Mouse (Mus musculus) large intestine, adult 2 months (tissue): ENCODE results near the gene Pi4k2a. TPM values are rescaled to one million over a fixed set of nuclear protein-coding genes. Genes with fewer than 3 reads are reported as not detected.

Source experiments
- DNase-seq: peaks from one replicate; pipeline ENCODE4 v3.0.0-alpha.2; 2012; ENCODE audit warnings: low read depth, low spot score
- WGBS: fragments of 180-500 bp; shearing (Covaris S2); methylation state at CpG from one replicate; pipeline ENCODE4 v1.1.7; 2018; 5-methylcytosine and 5-hydroxymethylcytosine counted together
- polyA plus RNA-seq: library from polyadenylated mRNA; depleted of rRNA; stranded (reverse); fragments of >200 nt; gene quantifications from 2 replicates; pipeline ENCODE4 v1.2.3, GENCODE M21; 2012

Pi4k2a gene
- polyA plus RNA-seq, 1 experiment = 34.2 TPM

- peak; percentile 95 for DNase-seq
- WGBS = under 1% methylated on average over 54 of the region's 54 CpGs
Measured at GRCm38 (mm10) chr19:42128787-42129508, 38.7 kb downstream of the Pi4k2a start, which contains the start of gene Avpi1. Gene Avpi1, minus strand, starts transcription at chr19:42129059.

GRCm38 (mm10) chr19:42129509-42130293, 39.4 kb downstream of the Pi4k2a start:
- no peak for DNase-seq

DNA sequence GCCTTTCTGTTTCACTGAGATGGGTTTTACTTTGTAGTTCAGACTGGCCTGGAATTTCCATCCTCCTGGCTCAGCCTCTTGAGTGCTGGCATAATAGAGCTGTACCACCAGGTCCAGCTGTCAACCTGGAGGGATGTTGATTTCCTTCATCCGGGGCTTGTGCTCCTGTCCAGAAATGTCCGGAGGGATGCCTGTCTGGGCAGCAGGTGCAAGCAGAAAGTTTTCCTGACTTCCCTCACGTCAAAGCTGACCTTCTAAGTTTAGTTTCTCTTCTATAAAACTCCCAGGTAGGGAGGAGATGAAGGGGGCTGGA, 40.0 kb downstream of the Pi4k2a start:
- 54% methylated on average over 3 of the region's 3 CpGs for WGBS
- DNase-seq = no peak

More at GRCm38 (mm10) chr19:42129509-42130293, 39.4 kb downstream of the Pi4k2a start:
- WGBS = 49% methylated on average over 14 of the region's 14 CpGs

DNA sequence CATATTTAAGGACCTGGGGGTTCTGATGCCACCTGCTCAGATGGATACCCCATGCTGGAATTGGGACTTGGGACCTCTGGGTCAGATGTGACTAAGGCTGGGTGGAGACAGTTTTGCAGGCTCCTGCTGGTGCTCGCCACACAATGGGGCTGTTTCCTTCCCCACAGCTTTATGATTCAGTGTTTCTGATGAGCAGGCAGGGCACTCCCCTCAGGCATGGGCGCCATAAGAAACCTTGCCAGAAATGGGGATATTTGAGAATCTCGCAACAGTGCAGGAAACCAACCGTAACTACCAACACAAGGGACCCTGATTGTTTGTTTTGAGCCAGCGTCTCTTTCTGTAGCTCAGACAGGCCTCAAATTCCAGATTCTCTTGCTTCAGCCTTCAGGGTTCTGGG, 40.8 kb downstream of the Pi4k2a start:
- WGBS = 24% methylated on average over 5 of the region's 5 CpGs
- no peak for DNase-seq

DNA sequence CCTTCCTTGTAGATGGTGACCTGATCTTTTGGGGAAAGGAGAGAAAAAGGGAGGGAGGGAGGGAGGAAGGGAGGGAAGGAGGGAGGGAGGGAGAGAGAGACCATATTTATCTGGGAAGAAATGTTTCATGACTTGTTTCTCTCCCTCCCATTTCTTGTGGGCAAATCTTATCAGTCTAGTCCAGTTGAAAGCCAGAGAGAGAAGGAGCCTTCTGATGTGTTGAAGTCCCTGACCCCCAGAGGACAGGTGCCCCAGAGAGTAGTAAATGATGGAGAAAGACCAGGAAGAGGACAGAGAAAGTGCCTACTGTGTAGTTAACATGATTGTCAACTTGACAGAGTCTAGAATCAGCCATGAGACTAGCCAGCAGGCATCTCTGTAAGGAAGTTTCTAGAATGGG, 44.8 kb downstream of the Pi4k2a start:
- DNase-seq = no peak

DNA sequence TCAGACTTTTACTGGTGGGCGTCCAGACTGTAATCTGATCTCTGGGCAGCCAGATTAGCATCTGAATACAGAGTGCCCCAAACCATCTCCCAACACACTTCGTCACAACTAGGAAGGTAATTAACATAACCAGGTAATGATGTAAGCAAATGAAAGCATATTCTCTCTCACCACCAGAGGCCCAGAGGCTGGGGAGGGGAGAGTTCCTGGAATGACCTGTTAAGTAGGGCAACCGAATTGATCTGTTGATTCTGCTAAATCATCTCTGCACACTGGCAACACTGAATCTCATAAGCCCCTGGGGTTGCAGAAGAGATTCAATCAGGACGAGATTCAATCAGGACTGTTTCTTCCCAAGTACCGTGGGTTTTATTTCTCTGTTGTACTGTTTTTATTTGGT, 45.9 kb downstream of the Pi4k2a start:
- 56% methylated on average over 5 of the region's 5 CpGs for WGBS
- DNase-seq = no peak

DNA sequence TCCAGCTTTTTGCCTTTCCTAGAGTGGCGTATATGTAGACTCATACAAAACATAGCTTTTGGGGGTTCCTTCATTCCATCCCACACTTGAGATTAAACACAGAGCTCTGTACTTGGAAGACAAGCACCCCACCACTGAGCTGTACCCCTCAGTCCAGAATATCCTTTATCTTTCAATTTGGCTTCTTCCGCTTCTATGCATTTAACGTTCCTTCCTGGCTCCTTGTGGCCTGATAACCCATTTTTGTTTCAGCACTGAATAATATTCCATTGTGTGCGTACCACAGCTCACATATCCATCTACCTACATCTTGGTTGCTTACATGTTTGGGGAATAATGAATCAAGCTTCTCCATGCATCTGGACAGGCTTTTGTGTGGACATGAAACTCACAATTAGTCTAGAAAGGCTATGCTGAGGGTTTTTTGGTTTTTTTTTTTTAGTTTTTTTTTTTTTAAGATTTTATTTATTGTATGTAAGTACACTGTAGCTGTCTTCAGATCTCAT, 47.0 kb downstream of the Pi4k2a start:
- no peak for DNase-seq
- WGBS = 91% methylated on average over 4 of the region's 4 CpGs

DNA sequence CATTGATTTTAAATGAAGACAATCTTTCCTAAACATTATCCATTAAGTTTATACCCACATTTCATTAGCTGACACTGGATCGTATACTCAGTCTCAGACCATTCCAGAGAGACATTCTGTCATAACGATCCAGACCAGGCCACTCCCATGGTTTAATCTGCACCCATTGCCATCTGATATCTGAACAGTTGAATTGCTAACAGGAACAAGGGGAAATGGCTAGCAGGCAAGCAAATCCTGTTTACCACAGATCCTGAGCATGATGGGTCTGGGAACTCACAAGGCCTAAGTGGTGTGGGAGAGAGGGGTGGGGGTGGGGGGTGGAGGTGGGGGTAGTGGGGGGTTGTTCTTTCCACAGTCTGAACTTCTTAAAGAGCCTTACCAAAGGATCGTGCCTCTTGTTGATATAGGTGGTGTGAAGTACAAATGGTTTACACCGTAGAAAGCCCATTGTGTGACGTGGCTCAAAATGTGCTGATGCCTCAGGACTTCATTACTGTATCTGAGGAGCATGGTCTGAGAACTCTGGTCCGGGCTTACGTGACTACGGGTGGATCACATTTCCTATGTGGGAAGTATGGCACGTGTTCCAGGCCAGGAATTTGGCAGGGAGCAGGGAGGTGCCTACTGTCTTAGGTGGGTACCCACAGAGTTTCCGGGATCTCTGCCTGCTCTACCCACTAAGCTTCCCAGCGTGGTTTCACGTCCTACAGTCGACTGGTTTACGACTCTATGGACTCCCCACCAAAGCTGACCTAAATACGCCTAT, 48.4 kb downstream of the Pi4k2a start:
- 83% methylated on average over 15 of the region's 15 CpGs for WGBS
- DNase-seq = no peak

DNA sequence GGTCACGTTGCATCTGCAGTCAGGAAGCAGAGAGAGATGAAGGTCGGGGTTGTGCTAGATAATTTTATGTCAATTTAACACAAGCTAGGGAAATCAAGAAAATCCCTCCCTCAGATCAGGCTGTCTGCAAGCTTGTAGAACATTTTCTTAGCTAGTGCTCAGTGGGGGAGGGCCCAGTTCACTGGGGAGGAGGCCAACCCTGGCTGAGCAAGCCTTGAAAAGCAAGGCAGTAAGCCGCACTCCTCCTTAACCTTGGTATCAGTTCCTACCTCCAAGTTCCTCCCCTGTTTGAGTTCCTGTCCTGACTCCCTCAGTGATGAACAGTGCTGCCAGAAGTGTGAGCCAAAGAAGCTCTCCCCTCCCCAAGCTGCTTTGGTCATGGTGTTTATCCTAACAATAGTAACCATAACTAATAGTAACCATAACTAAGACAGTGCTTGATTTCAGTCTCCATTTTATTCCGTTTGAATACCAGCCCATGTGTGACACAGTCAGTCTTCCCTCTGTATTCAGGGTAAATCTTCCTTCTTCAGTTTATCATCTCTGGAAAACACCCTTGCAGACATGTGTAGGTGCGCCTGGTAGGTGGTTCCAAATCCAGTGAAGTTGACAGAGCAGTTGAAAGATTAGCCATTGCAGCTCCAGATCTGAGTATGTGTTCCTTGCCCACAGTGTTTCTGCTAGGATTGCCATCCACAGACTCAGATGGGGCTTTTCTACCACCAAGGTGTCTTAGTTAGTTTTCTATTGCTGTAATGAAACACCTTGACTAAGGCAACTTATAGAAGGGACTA, 49.7 kb downstream of the Pi4k2a start:
- 70% methylated on average over 5 of the region's 5 CpGs for WGBS

GRCm38 (mm10) chr19:42141998-42142397, 51.7 kb downstream of the Pi4k2a start:
- WGBS = 73% methylated on average over 3 of the region's 3 CpGs
- DNase-seq = no peak

More for the DNA sequence above, 49.7 kb downstream of the Pi4k2a start:
- DNase-seq = no peak

DNA sequence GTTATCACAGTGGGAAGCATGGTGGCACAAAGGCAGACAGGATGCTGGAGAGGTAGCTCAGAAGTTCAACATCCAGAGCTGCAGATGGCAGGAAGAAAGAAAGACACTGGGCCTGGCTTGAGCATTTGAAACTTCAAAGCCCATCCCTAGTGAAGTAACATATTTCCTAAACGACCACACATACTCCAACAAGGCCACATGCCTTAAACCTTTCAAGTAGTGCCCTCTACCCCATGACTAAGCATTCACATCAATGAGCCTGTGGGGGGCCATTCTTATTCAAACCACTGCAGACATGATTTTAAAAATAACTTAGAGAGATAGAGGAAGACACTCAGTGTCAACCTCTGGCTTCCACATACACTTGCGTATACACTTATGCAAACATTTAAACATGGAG, 52.5 kb downstream of the Pi4k2a start:
- DNase-seq = no peak
- WGBS = 71% methylated on average over 2 of the region's 2 CpGs

- WGBS = 46% methylated on average over 6 of the region's 6 CpGs
Measured at GRCm38 (mm10) chr19:42144067-42144466, 53.8 kb downstream of the Pi4k2a start.

GRCm38 (mm10) chr19:42144541-42145167, 54.4 kb downstream of the Pi4k2a start:
- WGBS = 25% methylated on average over 8 of the region's 8 CpGs

More at GRCm38 (mm10) chr19:42144067-42144466, 53.8 kb downstream of the Pi4k2a start:
- DNase-seq = no peak

GRCm38 (mm10) chr19:42145210-42145609, 54.9 kb downstream of the Pi4k2a start:
- WGBS = 49% methylated on average over 4 of the region's 4 CpGs
- no peak for DNase-seq

More at GRCm38 (mm10) chr19:42144541-42145167, 54.4 kb downstream of the Pi4k2a start:
- DNase-seq = no peak

GRCm38 (mm10) chr19:42145731-42146130, 55.5 kb downstream of the Pi4k2a start:
- no peak for DNase-seq
- 94% methylated on average over 2 of the region's 2 CpGs for WGBS

DNA sequence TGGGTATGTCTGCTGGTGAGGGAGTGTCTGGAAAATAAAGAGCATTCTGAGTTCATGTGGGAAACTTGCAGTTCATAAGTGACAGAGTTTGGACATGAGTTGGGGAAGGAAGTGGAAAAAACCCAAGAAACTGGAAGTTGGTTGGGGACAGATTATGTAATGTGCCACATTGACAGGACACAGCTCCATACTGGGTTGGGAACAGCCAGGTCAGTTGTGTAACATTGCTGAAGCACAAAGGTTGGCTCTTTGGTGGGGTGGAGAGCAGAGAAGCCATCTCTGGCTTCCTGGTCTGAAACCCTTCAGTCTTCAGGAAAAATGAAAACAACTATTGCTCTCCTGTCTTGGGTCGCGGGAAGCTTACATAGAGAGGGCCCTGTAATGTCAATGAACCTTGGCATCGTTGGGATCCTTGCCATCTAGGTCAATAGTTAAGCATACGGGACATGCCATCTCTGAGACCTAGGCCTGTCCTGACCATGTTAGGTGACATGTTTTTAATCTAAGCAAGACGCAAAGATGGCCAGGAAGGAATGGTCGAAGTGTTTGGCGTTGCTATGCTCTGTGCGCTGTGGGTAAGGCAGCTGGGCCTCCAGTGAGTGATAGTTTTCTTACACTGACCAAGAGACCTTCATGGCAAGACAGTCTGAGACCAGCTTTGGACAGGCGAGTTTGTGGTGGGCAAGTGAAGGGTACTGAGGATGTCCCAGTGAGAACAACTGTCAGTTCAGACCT, 56.2 kb downstream of the Pi4k2a start:
- no peak for DNase-seq
- WGBS = 83% methylated on average over 9 of the region's 9 CpGs

DNA sequence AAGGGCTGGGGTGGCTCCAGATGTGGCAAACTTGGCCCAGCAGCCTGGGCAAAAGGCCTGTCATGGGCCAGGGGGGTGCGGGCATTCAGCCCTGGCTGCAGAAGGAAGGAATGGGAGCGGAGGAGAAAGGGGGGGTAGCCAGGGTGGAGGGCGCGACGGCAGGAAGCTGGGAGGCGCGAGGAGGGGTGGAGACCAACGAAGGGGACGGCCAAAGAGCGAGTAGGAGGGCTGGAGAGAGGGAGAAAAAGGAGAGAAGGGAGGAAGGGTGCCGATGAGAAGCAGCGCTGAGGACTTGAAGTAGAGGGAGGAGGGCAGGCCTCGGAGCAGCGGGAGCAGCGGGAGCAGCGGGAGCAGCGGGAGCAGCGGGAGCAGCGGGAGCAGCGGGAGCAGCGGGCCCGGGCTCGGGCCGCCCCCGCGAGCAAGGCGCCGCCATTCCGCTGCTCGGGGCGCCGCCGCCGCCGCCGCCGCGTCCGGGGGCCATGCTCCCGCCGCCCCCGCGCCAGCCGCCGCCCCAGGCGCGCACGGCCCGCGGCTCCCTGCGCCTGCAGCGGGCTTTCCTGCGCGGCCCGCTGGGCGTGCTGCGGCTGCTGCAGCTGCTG, 57.0 kb downstream of the Pi4k2a start, which contains the start of gene Marveld1:
Gene Marveld1, plus strand, starts transcription at position 231 of the 599 bp plus-strand sequence.
- WGBS = under 1% methylated on average over 51 of the region's 57 CpGs
- no peak for DNase-seq
